Mouse (Mus musculus) ES-E14 (cell line): ENCODE measurements around the gene Raet1d. TPM values are rescaled to one million over a fixed set of nuclear protein-coding genes. Genes with fewer than 3 reads are reported as not detected.
"Not testable (repeated sequence)": the region's sequence is repeated elsewhere in the genome, so short reads cannot be mapped to it uniquely, and the experiment has no call there.

Experiments
- DNase-seq: peaks from one replicate; pipeline ENCODE4 v3.0.0-alpha.2; 2013; ENCODE audit warnings: low read depth, low spot score
- H3K27ac ChIP-seq: 2 replicates; pipeline ENCODE4 v1.5.1; 2012; ENCODE audit warnings: low read depth, mild to moderate bottlenecking, low read length, moderate library complexity, mixed read lengths; ENCODE audit not compliant: poor library complexity, insufficient read depth, severe bottlenecking
- H3K36me3 ChIP-seq: 2 replicates; pipeline ENCODE4 v1.6.1; 2012; ENCODE audit warnings: mild to moderate bottlenecking, low read length, moderate library complexity, mixed read lengths; ENCODE audit not compliant: control insufficient read depth, poor library complexity, insufficient read depth, severe bottlenecking
- H3K4me1 ChIP-seq, 2 experiments: fragments of 150-350 bp in 1 of 2; sonication (generic) in 1 of 2; 2 replicates each; pipeline ENCODE4 v1.6.1; 2012; ENCODE audit warnings: low read length in 2 of 2, mild to moderate bottlenecking in 1 of 2, mixed read lengths in 1 of 2; ENCODE audit not compliant: control insufficient read depth in 2 of 2, insufficient read depth in 2 of 2, poor library complexity in 1 of 2
- H3K4me3 ChIP-seq, 2 experiments: fragments of 150-350 bp in 1 of 2; sonication (generic) in 1 of 2; 2 replicates each; pipeline ENCODE4 v1.5.1; 2012; ENCODE audit warnings: low read length in 2 of 2, low read depth in 1 of 2, mild to moderate bottlenecking in 1 of 2, mixed read lengths in 1 of 2; ENCODE audit not compliant: insufficient read depth in 1 of 2, poor library complexity in 1 of 2, severe bottlenecking in 1 of 2
- H3K9ac ChIP-seq: 2 replicates; pipeline ENCODE4 v1.6.1; 2012; ENCODE audit warnings: low read depth, mild to moderate bottlenecking, low read length, mixed read lengths; ENCODE audit not compliant: poor library complexity, insufficient read depth, severe bottlenecking
- H3K9me3 ChIP-seq: fragments of 150-350 bp; sonication (generic); 2 replicates; pipeline ENCODE4 v1.6.1; 2012; ENCODE audit warnings: low read depth, mild to moderate bottlenecking, low read length; ENCODE audit not compliant: control insufficient read depth, insufficient read depth
- in situ Hi-C, 2 experiments: fragments of 600-800 bp; cut with MboI; formaldehyde crosslinking; loops; one replicate each; pipeline ENCODE4 v1.15.1; 2025; ENCODE audit warnings: low sequenced_read_pairs in 2 of 2, inconsistent platforms in 1 of 2; ENCODE audit not compliant: unreplicated experiment in 2 of 2
- total RNA-seq: library from RNA; depleted of rRNA; stranded (reverse); fragments of 300-350 nt; gene quantifications from 2 replicates; pipeline ENCODE4 v1.2.3, GENCODE M21; 2012

Raet1d gene
- total RNA-seq, 1 experiment = 16.5 TPM

DNA sequence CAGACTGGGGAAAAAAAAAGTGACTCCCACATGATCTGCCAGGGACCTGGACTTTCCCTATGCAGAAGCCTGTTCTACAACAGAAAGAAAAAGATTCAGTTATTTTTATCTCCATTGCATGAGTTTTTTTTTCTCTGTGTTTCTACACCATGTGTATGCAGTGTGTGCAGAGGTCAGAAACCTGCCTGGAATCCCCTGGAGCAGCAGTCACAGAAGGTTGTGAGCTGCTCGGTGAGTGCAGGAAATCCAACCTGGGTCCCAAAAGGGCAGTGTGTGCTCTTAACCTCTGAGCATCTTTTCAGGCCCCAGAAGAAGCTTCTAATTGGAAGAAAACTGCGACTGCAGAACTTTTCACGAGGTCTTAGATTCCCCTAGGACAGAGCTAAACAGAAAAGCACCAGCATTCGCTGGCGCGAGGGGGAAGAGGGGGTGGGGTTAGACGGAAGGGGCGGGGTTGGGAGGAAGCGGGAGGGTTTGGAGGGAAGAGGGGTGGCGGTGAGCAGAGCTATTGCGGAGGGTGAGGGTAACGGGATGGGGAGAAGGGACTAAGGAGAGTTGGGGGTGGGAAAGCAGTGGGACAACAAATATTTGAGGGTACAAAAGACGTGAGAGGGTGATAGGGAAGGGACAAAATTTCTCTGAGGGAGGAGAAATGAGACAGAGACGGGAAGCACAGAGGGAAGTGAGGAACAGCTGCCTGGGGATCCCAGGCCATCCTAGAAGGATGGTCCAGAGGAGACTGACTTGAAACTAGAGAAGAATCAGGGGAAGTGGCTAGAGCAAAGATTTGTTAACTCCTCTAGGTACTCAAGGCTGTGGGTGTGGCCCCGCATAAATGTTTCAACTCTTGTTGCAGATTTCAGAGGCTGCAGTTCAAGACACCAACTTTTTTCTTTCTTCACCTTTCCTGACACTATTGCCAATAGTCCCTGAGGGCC is 1.3 kb downstream of the Raet1d start:
- H3K9ac ChIP-seq, H3K9me3 ChIP-seq, H3K4me1 ChIP-seq, in situ Hi-C loops, H3K27ac ChIP-seq, H3K36me3 ChIP-seq: not testable (repeated sequence)
- DNase-seq = peak; percentile 47
- peak overlapping the region; percentile 15 to 73; a peak in 2 of 4 replicates for H3K4me3 ChIP-seq

DNA sequence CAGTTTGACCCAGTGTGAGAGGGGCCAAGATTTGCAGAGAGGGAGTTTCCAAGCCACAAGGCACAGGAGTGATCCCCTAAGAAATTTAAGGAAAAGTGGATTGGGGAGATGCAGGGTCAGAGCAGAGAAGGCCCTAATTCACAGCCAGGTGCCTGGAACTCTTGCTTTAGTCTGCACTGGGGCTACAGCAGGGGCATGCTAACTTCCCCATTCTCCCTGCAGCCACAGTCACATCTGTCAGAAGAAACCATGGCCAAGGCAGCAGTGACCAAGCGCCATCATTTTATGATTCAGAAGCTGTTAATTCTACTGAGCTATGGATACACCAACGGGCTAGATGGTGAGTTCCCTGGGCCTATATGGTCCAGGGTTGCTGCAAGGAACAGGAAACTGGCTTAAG is 2.1 kb downstream of the Raet1d start:
- H3K4me3 ChIP-seq, H3K4me1 ChIP-seq, H3K9me3 ChIP-seq, H3K27ac ChIP-seq, H3K9ac ChIP-seq, in situ Hi-C loops, H3K36me3 ChIP-seq, DNase-seq: not testable (repeated sequence)

- in situ Hi-C loops, H3K9ac ChIP-seq, H3K9me3 ChIP-seq, H3K4me3 ChIP-seq, H3K27ac ChIP-seq, H3K36me3 ChIP-seq, DNase-seq, H3K4me1 ChIP-seq: not testable (repeated sequence)
Observed at GRCm38 (mm10) chr10:22364915-22365314, 4.6 kb downstream of the Raet1d start.

- in situ Hi-C loops, DNase-seq, H3K9me3 ChIP-seq, H3K4me1 ChIP-seq, H3K4me3 ChIP-seq, H3K27ac ChIP-seq, H3K36me3 ChIP-seq, H3K9ac ChIP-seq: not testable (repeated sequence)
Observed at GRCm38 (mm10) chr10:22381226-22381625, 20.9 kb downstream of the Raet1d start.

- H3K4me3 ChIP-seq, H3K36me3 ChIP-seq, H3K9me3 ChIP-seq, in situ Hi-C loops, H3K27ac ChIP-seq, H3K4me1 ChIP-seq, H3K9ac ChIP-seq: not testable (repeated sequence)
- peak; percentile 9 for DNase-seq
Observed at GRCm38 (mm10) chr10:22390146-22390545, 29.8 kb downstream of the Raet1d start.

DNA sequence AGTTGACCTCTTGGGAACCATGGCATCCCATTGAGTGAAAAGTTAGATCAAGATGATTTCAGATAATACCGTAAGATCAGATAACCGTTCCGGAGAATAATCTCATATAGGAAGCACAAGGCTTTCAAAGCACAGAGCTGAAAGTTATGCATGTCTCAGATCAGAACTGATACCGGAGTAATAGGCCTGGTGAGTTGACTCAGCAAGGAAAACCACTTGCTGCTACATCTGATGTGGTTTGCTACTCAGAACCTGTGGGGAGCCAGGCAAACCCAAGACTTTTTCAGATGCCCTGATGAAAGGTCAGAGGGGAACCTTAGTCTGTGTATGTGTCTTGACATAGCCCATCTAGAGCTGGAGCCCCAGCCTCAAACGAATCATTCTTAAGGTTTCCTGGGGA is 31.3 kb downstream of the Raet1d start:
- DNase-seq, H3K4me3 ChIP-seq, in situ Hi-C loops, H3K9me3 ChIP-seq, H3K36me3 ChIP-seq, H3K27ac ChIP-seq, H3K9ac ChIP-seq, H3K4me1 ChIP-seq: not testable (repeated sequence)

DNA sequence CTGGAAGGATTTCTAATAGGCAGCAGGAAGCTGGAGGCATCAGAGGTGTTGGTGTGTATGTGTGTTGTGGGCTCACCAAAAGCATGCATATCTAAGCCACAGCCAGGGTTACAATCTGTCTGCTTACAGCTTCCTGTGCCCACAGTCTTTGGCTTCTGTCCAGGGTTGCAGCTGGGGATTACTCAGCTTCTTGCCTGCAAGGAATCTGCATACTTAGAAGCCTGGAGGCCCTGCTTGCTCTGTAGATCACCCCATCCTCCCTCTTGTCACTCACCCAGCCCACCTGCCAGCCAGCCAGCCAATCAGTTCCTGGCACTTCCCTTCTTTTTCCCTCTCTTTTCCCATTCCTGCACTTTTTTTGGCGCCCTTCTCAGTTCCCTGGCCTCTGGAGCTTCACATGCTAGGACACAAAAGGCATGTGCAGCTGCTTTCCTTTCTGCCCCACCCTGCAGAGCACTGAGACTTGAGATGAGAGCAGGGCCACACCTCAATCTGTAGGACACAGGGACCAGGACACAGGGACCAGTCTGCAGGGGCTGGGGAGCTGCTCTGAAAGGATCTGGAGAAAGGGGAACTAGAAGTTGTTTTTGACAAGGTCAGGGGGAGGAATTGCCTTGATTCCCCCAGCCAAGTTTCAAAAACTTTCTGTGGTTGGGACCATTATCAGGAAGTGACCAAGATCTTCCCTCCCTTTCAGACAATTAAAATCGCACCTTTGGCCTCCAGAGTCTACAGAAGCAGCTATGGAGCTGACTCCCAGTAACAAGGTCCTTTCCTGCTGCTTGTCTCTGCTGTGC is 32.9 kb downstream of the Raet1d start:
- in situ Hi-C loops, DNase-seq, H3K36me3 ChIP-seq, H3K9me3 ChIP-seq, H3K4me3 ChIP-seq, H3K4me1 ChIP-seq, H3K9ac ChIP-seq, H3K27ac ChIP-seq: not testable (repeated sequence)

GRCm38 (mm10) chr10:22396680-22397079 is 36.3 kb downstream of the Raet1d start:
- H3K27ac ChIP-seq, DNase-seq, H3K9ac ChIP-seq, H3K9me3 ChIP-seq, H3K4me1 ChIP-seq, in situ Hi-C loops, H3K4me3 ChIP-seq, H3K36me3 ChIP-seq: not testable (repeated sequence)
